Mouse (Mus musculus) stomach, postnatal 0 days (tissue): ENCODE measurements around the gene Gm13057.

Experiments
- CTCF ChIP-seq: IDR thresholded peaks from 2 replicates; pipeline ENCODE4 v1.5.1; 2016; ENCODE audit warnings: antibody characterized with exemption, low read depth, mild to moderate bottlenecking, moderate library complexity
- EP300 ChIP-seq: optimal IDR thresholded peaks from 2 replicates; pipeline ENCODE3; 2016; ENCODE audit warnings: antibody characterized with exemption

GRCm38 (mm10) chr4:143511043-143511442 lies 40.5 kb upstream of the Gm13057 start, which contains the start of gene Gm13043:
- TF ChIP-seq CTCF (no peak), EP300 (no peak)
